Mouse (Mus musculus): Measurements from ENCODE around the gene Kcnh2. TPM values are rescaled to one million over a fixed set of nuclear protein-coding genes. Genes with fewer than 3 reads are reported as not detected.

Kcnh2 gene
- total RNA-seq, 4 experiments from 2014 or later = 33.4 to 38.9 (median 37.6) TPM

Other genes starting within 250 kb of the Kcnh2 start
- 10 to 100 TPM; 11.0 to 12.9 (median 12.4) TPM for gene Nupl2, start 186.6 kb downstream of the Kcnh2 start, total RNA-seq (2022)
- gene Nos3, start 13.2 kb upstream of the Kcnh2 start, total RNA-seq (2022) = 1 to 10 TPM; 5.8 to 8.0 (median 6.9) TPM
- 1 to 10 TPM; 4.7 to 5.8 (median 5.1) TPM for gene Atg9b, start 40.5 kb upstream of the Kcnh2 start, total RNA-seq (2022)
- gene Abcb8, start 42.1 kb upstream of the Kcnh2 start, total RNA-seq (2022) = 10 to 100 TPM; 54.5 to 65.4 (median 58.7) TPM
- gene Asic3, start 61.8 kb upstream of the Kcnh2 start, total RNA-seq (2022) = 1 to 10 TPM in 1 of 4 experiments, under 1 TPM in 3; 0.16 to 1.1 (median 0.34) TPM
- gene Cdk5, start 71.9 kb upstream of the Kcnh2 start, total RNA-seq (2022) = 100 to 1,000 TPM; 121 to 136 (median 129) TPM
- gene Slc4a2, start 72.2 kb upstream of the Kcnh2 start, total RNA-seq (2022) = 10 to 100 TPM; 31.0 to 52.6 (median 39.2) TPM
- 100 to 1,000 TPM; 128 to 142 (median 135) TPM for gene Fastk, start 93.7 kb upstream of the Kcnh2 start, total RNA-seq (2022)
- gene Tmub1, start 96.2 kb upstream of the Kcnh2 start, total RNA-seq (2022) = 10 to 100 TPM; 24.2 to 30.3 (median 27.3) TPM
- 100 to 1,000 TPM; 521 to 543 (median 525) TPM for gene Agap3, start 100.6 kb upstream of the Kcnh2 start, total RNA-seq (2022)
- 1 to 10 TPM in 3 of 4 experiments, under 1 TPM in 1; 0.65 to 1.4 (median 1.2) TPM for gene Gbx1, start 175.6 kb upstream of the Kcnh2 start, total RNA-seq (2022)
- 1 to 10 TPM in 2 of 4 experiments, under 1 TPM in 2; 0.65 to 4.1 (median 2.1) TPM for gene Asb10, start 189.4 kb upstream of the Kcnh2 start, total RNA-seq (2022)
- gene 4931409K22Rik, start 205.2 kb upstream of the Kcnh2 start, total RNA-seq (2022) = under 1 TPM in 2 of 4 experiments, not detected in 2; 0.11 to 0.16 TPM
- gene Abcf2, start 225.9 kb upstream of the Kcnh2 start, total RNA-seq (2022) = 10 to 100 TPM; 80.5 to 93.3 (median 83.7) TPM
- 10 to 100 TPM; 63.7 to 82.2 (median 70.9) TPM for gene Chpf2, start 235.1 kb upstream of the Kcnh2 start, total RNA-seq (2022)

All from left cerebral cortex, adult 8-10 months (tissue).